Mouse (Mus musculus): ENCODE data around the gene Emc10. TPM values are rescaled to one million over a fixed set of nuclear protein-coding genes. Genes with fewer than 3 reads are reported as not detected.

Emc10 gene
- polyA plus RNA-seq, 1 experiment from 2014 or later = 96.9 TPM

DNA sequence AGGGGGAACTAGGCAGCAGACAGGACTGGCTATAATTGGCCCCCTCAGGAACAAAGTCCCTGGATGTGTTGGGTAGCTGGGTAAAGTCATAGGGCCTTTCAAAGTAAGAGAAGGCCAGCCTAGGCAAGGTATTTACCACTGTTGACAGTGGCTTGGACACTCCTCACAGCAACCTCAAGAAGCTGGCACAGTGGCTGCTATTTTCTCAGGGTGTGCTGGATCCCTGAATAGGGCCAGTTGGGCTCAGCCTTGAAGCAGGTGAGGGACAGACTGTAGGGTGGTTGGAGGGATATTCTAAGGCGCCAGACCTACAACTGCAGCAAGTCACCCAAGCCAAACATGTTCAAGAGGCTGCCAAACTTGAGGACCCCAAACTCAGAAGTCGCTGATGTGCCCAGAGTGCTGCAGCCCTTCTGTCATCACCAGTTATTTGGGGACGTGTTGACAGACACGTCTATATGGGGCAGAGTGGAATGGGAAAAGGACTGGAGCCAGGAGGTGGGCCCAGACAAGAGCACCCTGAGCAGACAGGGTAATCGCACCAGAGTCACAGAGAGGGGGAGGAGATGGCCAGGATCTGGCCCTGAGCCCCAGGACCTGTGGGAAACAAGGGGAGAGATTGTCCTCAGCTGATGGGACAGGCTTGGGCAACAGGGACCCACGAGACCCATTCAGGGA lies 24.3 kb downstream of the Emc10 start:
- DNase-seq (ENCODE audit: extremely low spot score, low spot score) = no peak
- H3K4me1 ChIP-seq = peaks cover 64% of the 10 kb centered on the region
- 49% methylated on average over 6 of the region's 6 CpGs for WGBS

GRCm38 (mm10) chr7:44470696-44471612 lies 25.4 kb downstream of the Emc10 start:
- DNase-seq (ENCODE audit: extremely low spot score, low spot score) = no peak
- Histone ChIP-seq H3K4me1 (peaks cover 75% of the 10 kb centered on the region), H3K27me3 (ENCODE audit: poor library complexity, severe bottlenecking) (peaks cover 30% of the 10 kb centered on the region), H3K27ac (peak overlapping the region; percentile 40; the same call in 1 of the 2 replicates), H3K36me3 (replicated peaks) (0 out of 2 replicates have a peak, but pooled peaks cover 3% of the 10 kb centered on the region), H3K9me3 (no peaks in the 10 kb centered on the region), H3K4me3 (no peak overlapping the region)
- WGBS = 91% methylated on average over 16 of the region's 16 CpGs

More for the DNA sequence above, 24.3 kb downstream of the Emc10 start:
- H3K4me3 ChIP-seq = no peak overlapping the region
- H3K27me3 ChIP-seq (ENCODE audit: poor library complexity, severe bottlenecking) = peaks cover 41% of the 10 kb centered on the region
- H3K36me3 ChIP-seq (replicated peaks) = 0 out of 2 replicates have a peak, but pooled peaks cover 3% of the 10 kb centered on the region
- H3K9me3 ChIP-seq = no peaks in the 10 kb centered on the region
- H3K27ac ChIP-seq = no peak overlapping the region

GRCm38 (mm10) chr7:44469677-44470675 lies 26.4 kb downstream of the Emc10 start:
- WGBS = 90% methylated on average over 16 of the region's 16 CpGs
- Histone ChIP-seq H3K4me1 (peaks cover 78% of the 10 kb centered on the region), H3K4me3 (peak overlapping the region; percentile 60; the same call in 1 of the 2 replicates), H3K36me3 (replicated peaks) (0 out of 2 replicates have a peak, but pooled peaks cover 3% of the 10 kb centered on the region), H3K9me3 (no peaks in the 10 kb centered on the region), H3K27me3 (ENCODE audit: poor library complexity, severe bottlenecking) (peaks cover 21% of the 10 kb centered on the region), H3K27ac (peak overlapping the region; percentile 87)
- no peak for DNase-seq (ENCODE audit: extremely low spot score, low spot score)

GRCm38 (mm10) chr7:44468644-44469285 lies 27.6 kb downstream of the Emc10 start:
- WGBS = 71% methylated on average over 15 of the region's 15 CpGs

GRCm38 (mm10) chr7:44467811-44468411 lies 28.4 kb downstream of the Emc10 start, which contains the start of gene Josd2:
Gene Josd2 (plus strand): TSS chr7:44467980.
- Histone ChIP-seq H3K27ac (peak within 1 kb of the TSS; percentile 87), H3K9me3 (no peaks in the 10 kb centered on the region), H3K36me3 (replicated peaks) (peaks cover 19% of the 10 kb centered on the region), H3K4me3 (peak within 1 kb of the TSS; percentile 60), H3K27me3 (ENCODE audit: poor library complexity, severe bottlenecking) (peaks cover 21% of the 10 kb centered on the region), H3K4me1 (peaks cover 75% of the 10 kb centered on the region)
- WGBS = 0% methylated on average over 42 of the region's 42 CpGs
- DNase-seq (ENCODE audit: extremely low spot score, low spot score) = peak; percentile 96

More at GRCm38 (mm10) chr7:44468644-44469285, 27.6 kb downstream of the Emc10 start:
- DNase-seq (ENCODE audit: extremely low spot score, low spot score) = no peak
- peaks cover 78% of the 10 kb centered on the region for H3K4me1 ChIP-seq
- H3K36me3 ChIP-seq (replicated peaks) = peaks cover 11% of the 10 kb centered on the region
- H3K4me3 ChIP-seq = peak overlapping the region; percentile 60
- H3K27me3 ChIP-seq (ENCODE audit: poor library complexity, severe bottlenecking) = peaks cover 20% of the 10 kb centered on the region
- peak overlapping the region; percentile 87 for H3K27ac ChIP-seq
- H3K9me3 ChIP-seq = no peaks in the 10 kb centered on the region

DNA sequence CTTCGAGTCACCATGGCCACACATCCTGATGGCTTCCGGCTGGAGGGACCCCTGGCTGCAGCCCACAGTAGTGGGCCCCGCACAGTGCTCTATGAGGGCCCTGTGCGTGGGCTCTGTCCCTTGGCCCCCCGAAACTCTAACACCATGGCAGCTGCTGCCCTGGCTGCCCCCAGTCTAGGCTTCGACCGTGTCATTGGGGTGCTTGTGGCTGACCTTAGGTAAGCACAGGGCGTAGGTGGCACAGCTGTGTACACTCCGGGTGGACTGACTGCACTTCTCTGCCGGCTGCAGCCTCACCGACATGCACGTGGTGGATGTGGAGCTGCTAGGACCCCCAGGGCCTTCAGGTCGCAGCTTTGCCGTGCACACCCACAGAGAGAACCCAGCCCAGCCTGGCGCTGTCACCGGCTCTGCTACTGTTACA lies 29.4 kb downstream of the Emc10 start:
- Histone ChIP-seq H3K27me3 (ENCODE audit: poor library complexity, severe bottlenecking) (peaks cover 29% of the 10 kb centered on the region), H3K4me3 (peak overlapping the region; percentile 60), H3K27ac (peak overlapping the region; percentile 87), H3K36me3 (replicated peaks) (peaks cover 29% of the 10 kb centered on the region), H3K9me3 (0 out of 2 replicates have a peak, but pooled peaks cover 4% of the 10 kb centered on the region), H3K4me1 (peaks cover 75% of the 10 kb centered on the region)
- DNase-seq (ENCODE audit: extremely low spot score, low spot score) = no peak
- WGBS = 86% methylated on average over 16 of the region's 16 CpGs

GRCm38 (mm10) chr7:44466006-44466887 lies 30.1 kb downstream of the Emc10 start:
- 0 out of 2 replicates have a peak overlapping the region, but pooled peaks have one; percentile 16 for H3K27ac ChIP-seq
- H3K9me3 ChIP-seq = 0 out of 2 replicates have a peak, but pooled peaks cover 4% of the 10 kb centered on the region
- no peak for DNase-seq (ENCODE audit: extremely low spot score, low spot score)
- 79% methylated on average over 10 of the region's 10 CpGs for WGBS
- H3K4me3 ChIP-seq = no peak overlapping the region; the same call in 1 of the 2 replicates
- H3K36me3 ChIP-seq (replicated peaks) = peaks cover 36% of the 10 kb centered on the region
- peaks cover 75% of the 10 kb centered on the region for H3K4me1 ChIP-seq
- peaks cover 36% of the 10 kb centered on the region for H3K27me3 ChIP-seq (ENCODE audit: poor library complexity, severe bottlenecking)

DNA sequence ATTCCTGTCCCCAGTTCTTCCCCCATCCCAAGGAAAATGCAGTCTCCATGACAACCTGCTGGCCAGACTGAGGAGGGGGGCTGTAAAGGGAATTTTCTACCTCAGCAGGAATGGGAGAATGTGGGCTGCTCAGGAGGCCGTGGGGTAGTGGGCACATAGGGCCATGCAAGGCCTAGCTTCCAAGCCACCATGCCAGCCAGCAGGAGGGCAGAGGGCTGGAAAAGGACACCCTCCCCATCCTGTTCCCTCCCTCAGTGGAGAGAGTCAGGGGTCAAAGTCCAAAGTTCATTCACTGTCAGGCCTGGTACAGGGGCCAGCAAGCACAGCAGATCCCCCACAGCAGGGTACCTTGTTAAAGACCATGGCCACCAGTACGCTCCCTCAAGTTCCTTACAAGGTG lies 31.2 kb downstream of the Emc10 start, which contains the start of gene Aspdh:
Aspdh (plus strand) TSS at position 281 of the 400 bp plus-strand sequence.
- Histone ChIP-seq H3K27me3 (ENCODE audit: poor library complexity, severe bottlenecking) (peaks cover 47% of the 10 kb centered on the region), H3K36me3 (replicated peaks) (peaks cover 46% of the 10 kb centered on the region), H3K27ac (peak within 1 kb of the TSS; percentile 45; the same call in 1 of the 2 replicates), H3K4me1 (peaks cover 71% of the 10 kb centered on the region), H3K4me3 (no peak within 1 kb of the TSS; the same call in 1 of the 2 replicates), H3K9me3 (0 out of 2 replicates have a peak, but pooled peaks cover 4% of the 10 kb centered on the region)
- WGBS = 60% methylated on average over 2 of the region's 2 CpGs
- DNase-seq (ENCODE audit: extremely low spot score, low spot score) = no peak

DNA sequence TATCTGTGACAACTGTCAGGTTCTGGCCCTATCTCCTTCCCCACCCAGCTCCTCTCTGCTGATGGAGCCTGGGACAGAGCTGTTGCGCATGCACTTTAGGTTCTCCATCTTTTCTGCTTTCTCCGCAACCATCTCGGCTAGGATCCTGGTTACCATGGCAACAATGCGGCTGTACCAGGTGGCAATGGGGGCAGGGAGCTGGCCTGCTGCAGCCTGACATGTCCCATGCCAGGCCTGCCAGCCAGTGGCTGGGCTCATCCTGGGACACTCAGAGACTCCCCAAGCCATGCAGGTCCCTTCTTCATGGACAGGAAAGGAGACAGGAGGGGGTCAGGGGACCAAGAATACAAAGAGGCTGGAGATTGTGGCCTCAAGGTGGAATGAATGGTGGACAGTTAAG lies 31.8 kb downstream of the Emc10 start:
- Histone ChIP-seq H3K4me1 (peaks cover 68% of the 10 kb centered on the region), H3K9me3 (0 out of 2 replicates have a peak, but pooled peaks cover 4% of the 10 kb centered on the region), H3K27me3 (ENCODE audit: poor library complexity, severe bottlenecking) (peaks cover 53% of the 10 kb centered on the region), H3K36me3 (replicated peaks) (peaks cover 50% of the 10 kb centered on the region), H3K27ac (0 out of 2 replicates have a peak overlapping the region, but pooled peaks have one; percentile 45), H3K4me3 (no peak overlapping the region)
- no peak for DNase-seq (ENCODE audit: extremely low spot score, low spot score)
- 29% methylated on average over 4 of the region's 4 CpGs for WGBS

- 91% methylated on average over 10 of the region's 10 CpGs for WGBS
- 0 out of 2 replicates have a peak, but pooled peaks cover 4% of the 10 kb centered on the region for H3K9me3 ChIP-seq
- H3K27ac ChIP-seq = no peak overlapping the region
- H3K4me3 ChIP-seq = no peak overlapping the region
- peaks cover 57% of the 10 kb centered on the region for H3K36me3 ChIP-seq (replicated peaks)
- peaks cover 60% of the 10 kb centered on the region for H3K4me1 ChIP-seq
- H3K27me3 ChIP-seq (ENCODE audit: poor library complexity, severe bottlenecking) = peaks cover 62% of the 10 kb centered on the region
- no peak for DNase-seq (ENCODE audit: extremely low spot score, low spot score)
Observed at GRCm38 (mm10) chr7:44463556-44464225, 32.6 kb downstream of the Emc10 start.

Data from forebrain, embryonic 10.5 days (tissue).